Comparison of ENCODE assay signal across 11 mouse cellular contexts in the genomic region with DNA sequence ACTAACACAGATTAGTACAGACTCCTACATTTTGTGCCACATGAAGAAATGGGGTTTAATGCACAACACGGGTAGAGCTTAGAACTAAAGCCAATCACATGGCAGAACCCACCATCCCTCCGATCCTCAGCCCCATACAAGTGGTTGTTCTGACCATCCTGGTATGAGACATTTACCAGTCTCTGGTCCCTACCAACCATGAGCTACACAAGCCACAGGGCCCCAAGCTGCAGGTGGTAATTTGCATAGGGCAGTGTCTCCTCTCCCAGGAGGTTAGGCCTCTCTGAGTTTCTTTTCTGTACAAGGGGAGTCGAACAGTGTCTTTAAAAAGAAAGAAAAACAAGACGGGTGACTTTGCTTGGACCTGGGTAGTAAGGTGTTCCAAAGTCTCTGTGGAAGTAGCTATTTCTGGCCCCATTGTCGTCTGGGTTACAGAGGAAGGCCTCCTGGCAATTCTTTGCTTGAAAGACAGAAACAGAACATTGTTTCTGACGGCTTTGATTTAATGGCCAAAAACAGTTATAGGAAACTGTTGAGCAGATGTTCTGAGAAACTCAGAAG. TPM values are rescaled to one million over a fixed set of nuclear protein-coding genes. Genes with fewer than 3 reads are reported as not detected.
DNase-seq lines count a peak whose midpoint lies in the region; ATAC-seq and TF ChIP-seq lines count a peak whose summit lies in the region.
"Had no signal": no experiment of that assay in that cellular context is flagged by ENCODE, and none has a peak within 500 bp of the region (broad histone marks: within the 10 kb centered on the region; RNA-seq: fewer than 3 reads in every experiment).

No protein-coding gene starts in this region.

- H3K4me1 ChIP-seq in heart, embryonic 11.5 days (ENCODE audit: control insufficient read depth, insufficient read depth, low read length) = peaks cover 3% of the 10 kb centered on the region; the same call in 1 of the 2 replicates
- peaks cover 3% of the 10 kb centered on the region; the same call in 1 of the 2 replicates for H3K4me1 ChIP-seq in lung, embryonic 14.5 days (ENCODE audit: insufficient read depth)
- H3K4me1 ChIP-seq in embryonic facial prominence, embryonic 15.5 days = peaks cover 7% of the 10 kb centered on the region; the same call in 1 of the 2 replicates
- H3K4me1 ChIP-seq in liver, embryonic 12.5 days = peaks cover 22% of the 10 kb centered on the region
- H3K4me1 ChIP-seq: neural tube, embryonic 12.5 days had no signal

- no peaks in the 10 kb centered on the region for H3K36me3 ChIP-seq in heart, embryonic 11.5 days (ENCODE audit: control insufficient read depth, insufficient read depth, low read length)
- H3K36me3 ChIP-seq in lung, embryonic 14.5 days (ENCODE audit: insufficient read depth) = no peaks in the 10 kb centered on the region
- H3K36me3 ChIP-seq in embryonic facial prominence, embryonic 15.5 days = no peaks in the 10 kb centered on the region
- no peaks in the 10 kb centered on the region for H3K36me3 ChIP-seq in liver, embryonic 12.5 days
- H3K36me3 ChIP-seq: neural tube, embryonic 12.5 days had no signal

- TF ChIP-seq CTCF in lung, embryonic 14.5 days (IDR thresholded peaks at IDR 0.05; ENCODE audit: low read depth) = no peak

- 55% methylated on average over 6 of the region's 6 CpGs for WGBS in heart, embryonic 11.5 days (ENCODE audit: insufficient replicate concordance)
- 46% methylated on average over 6 of the region's 6 CpGs for WGBS in lung, embryonic 14.5 days
- 44% methylated on average over 6 of the region's 6 CpGs for WGBS in embryonic facial prominence, embryonic 15.5 days
- WGBS in liver, embryonic 12.5 days (ENCODE audit: insufficient replicate concordance) = 50% methylated on average over 6 of the region's 6 CpGs

- H3K27ac ChIP-seq in heart, embryonic 11.5 days (ENCODE audit: low read depth, low read length) = no peak overlapping the region
- H3K27ac ChIP-seq in lung, embryonic 14.5 days (ENCODE audit: low read depth) = peak overlapping the region; percentile 26; the same call in 1 of the 2 replicates
- H3K27ac ChIP-seq in embryonic facial prominence, embryonic 15.5 days (replicated peaks) = peak overlapping the region; percentile 63; the same call in 1 of the 2 replicates
- H3K27ac ChIP-seq in liver, embryonic 12.5 days = no peak overlapping the region
- H3K27ac ChIP-seq: neural tube, embryonic 12.5 days had no signal

- H3K27me3 ChIP-seq in heart, embryonic 11.5 days (ENCODE audit: control insufficient read depth, insufficient read depth, low read length) = no peaks in the 10 kb centered on the region; the same call in 1 of the 2 replicates
- H3K27me3 ChIP-seq in lung, embryonic 14.5 days (ENCODE audit: insufficient read depth, low read length) = no peaks in the 10 kb centered on the region
- H3K27me3 ChIP-seq in embryonic facial prominence, embryonic 15.5 days = no peaks in the 10 kb centered on the region
- H3K27me3 ChIP-seq in liver, embryonic 12.5 days (replicated peaks) = 0 out of 2 replicates have a peak, but pooled peaks cover 11% of the 10 kb centered on the region
- H3K27me3 ChIP-seq: neural tube, embryonic 12.5 days had no signal

- no peak overlapping the region for H3K4me3 ChIP-seq in heart, embryonic 11.5 days (ENCODE audit: low read depth, low read length)
- H3K4me3 ChIP-seq in lung, embryonic 14.5 days (ENCODE audit: low read depth, low read length) = no peak overlapping the region
- H3K4me3 ChIP-seq in embryonic facial prominence, embryonic 15.5 days (replicated peaks) = no peak overlapping the region
- H3K4me3 ChIP-seq in liver, embryonic 12.5 days = no peak overlapping the region
- H3K4me3 ChIP-seq: neural tube, embryonic 12.5 days had no signal

- no peak for ATAC-seq in heart, embryonic 11.5 days (replicated peaks; ENCODE audit: insufficient number of reproducible peaks, low FRiP score, low TSS enrichment)
- no peak for ATAC-seq in lung, embryonic 14.5 days (ENCODE audit: insufficient read depth)
- ATAC-seq in embryonic facial prominence, embryonic 15.5 days (ENCODE audit: insufficient number of reproducible peaks, low FRiP score, low TSS enrichment, low read depth) = no peak
- no peak for ATAC-seq in liver, embryonic 12.5 days

- no peak overlapping the region for H3K4me2 ChIP-seq in heart, embryonic 11.5 days
- H3K4me2 ChIP-seq in lung, embryonic 14.5 days = no peak overlapping the region
- H3K4me2 ChIP-seq in embryonic facial prominence, embryonic 15.5 days (replicated peaks) = no peak overlapping the region
- no peak overlapping the region for H3K4me2 ChIP-seq in liver, embryonic 12.5 days
- H3K4me2 ChIP-seq: neural tube, embryonic 12.5 days had no signal

- peak; percentile 48 to 75 for DNase-seq in heart, adult 9 months (ENCODE audit: low spot score in 2 of 2)
- peak; percentile 53 for DNase-seq in lung, embryonic 14.5 days
- no peak for DNase-seq in lung, adult 18-20 months
- peak; percentile 59 to 60 for DNase-seq in thymus, postnatal 10 days (ENCODE audit: low spot score in 2 of 2)
- DNase-seq in layer of hippocampus, adult 8-10 months (ENCODE audit: low spot score in 2 of 2) = no peak
- DNase-seq: cerebellum, adult 18-20 months; layer of hippocampus, postnatal 36 days had no signal

- no peak overlapping the region for H3K9ac ChIP-seq in heart, embryonic 11.5 days (ENCODE audit: low read depth, low read length)
- H3K9ac ChIP-seq in lung, embryonic 14.5 days = no peak overlapping the region
- H3K9ac ChIP-seq in embryonic facial prominence, embryonic 15.5 days = no peak overlapping the region
- no peak overlapping the region for H3K9ac ChIP-seq in liver, embryonic 12.5 days
- H3K9ac ChIP-seq: neural tube, embryonic 12.5 days had no signal

- H3K9me3 ChIP-seq in heart, embryonic 11.5 days (replicated peaks; ENCODE audit: control insufficient read depth, low read length) = no peaks in the 10 kb centered on the region
- H3K9me3 ChIP-seq in lung, embryonic 14.5 days (ENCODE audit: low read depth, low read length) = no peaks in the 10 kb centered on the region
- H3K9me3 ChIP-seq in embryonic facial prominence, embryonic 15.5 days (replicated peaks) = no peaks in the 10 kb centered on the region
- H3K9me3 ChIP-seq in liver, embryonic 12.5 days (replicated peaks) = no peaks in the 10 kb centered on the region
- H3K9me3 ChIP-seq: neural tube, embryonic 12.5 days had no signal

RNA-seq across cellular contexts. Expression of a gene that starts 23.1 kb away (rescaled TPM):
- polyA plus RNA-seq in heart, embryonic 11.5 days (2014; fragmentation: Nextera tagmentation; extraction: Ambion mirVana) = 38.3 and 53.0 TPM in 2 replicates
- 79.2 and 87.6 TPM in 2 replicates for polyA plus RNA-seq in lung, embryonic 14.5 days (2014; fragmentation: Nextera tagmentation; extraction: Ambion mirVana)
- polyA plus RNA-seq in embryonic facial prominence, embryonic 15.5 days (2015; fragmentation: Nextera tagmentation; extraction: Ambion mirVana) = 39.4 and 41.7 TPM in 2 replicates
- total RNA-seq in layer of hippocampus, adult 8-10 months (2022) = 10 to 100 TPM; 11.1 to 12.9 (median 11.9) TPM
- polyA plus RNA-seq in liver, embryonic 12.5 days (2016; fragmentation: Nextera tagmentation; extraction: Ambion mirVana) = 24.2 and 25.4 TPM in 2 replicates

Comparison
In these comparisons a context has a peak if more than half of its experiments do, and no peak if none do; other contexts are left out.
1. DNase-seq: peak in heart, adult 9 months (2 of 2), lung, embryonic 14.5 days (single experiment) and thymus, postnatal 10 days (2 of 2); none in lung, adult 18-20 months (0 of 2) and layer of hippocampus, adult 8-10 months (0 of 2).
2. H3K27ac ChIP-seq: peak in lung, embryonic 14.5 days (single experiment) and embryonic facial prominence, embryonic 15.5 days (single experiment); none in heart, embryonic 11.5 days (single experiment) and liver, embryonic 12.5 days (single experiment).